Mouse (Mus musculus) layer of hippocampus, adult 8-10 months (tissue): ENCODE data around the gene Hint3. TPM values are rescaled to one million over a fixed set of nuclear protein-coding genes. Genes with fewer than 3 reads are reported as not detected.
"Not testable (repeated sequence)": the region's sequence is repeated elsewhere in the genome, so short reads cannot be mapped to it uniquely, and the experiment has no call there.

Experiments used
- DNase-seq, 2 experiments: peaks; one replicate each; pipeline ENCODE4 v3.0.0; 2022; ENCODE audit warnings: low spot score in 2 of 2
- total RNA-seq, 4 experiments: library from RNA; stranded (reverse); gene quantifications; 2 replicates each; pipeline ENCODE4 v1.2.4; 2022

The Hint3 gene
- total RNA-seq = 10 to 100 TPM; 34.4 to 50.6 (median 43.7) TPM

- DNase-seq = no peak
Observed at GRCm38 (mm10) chr10:30629513-30629912, at the start of gene Hint3. Gene Hint3 (minus strand): TSS chr10:30629632.

DNA sequence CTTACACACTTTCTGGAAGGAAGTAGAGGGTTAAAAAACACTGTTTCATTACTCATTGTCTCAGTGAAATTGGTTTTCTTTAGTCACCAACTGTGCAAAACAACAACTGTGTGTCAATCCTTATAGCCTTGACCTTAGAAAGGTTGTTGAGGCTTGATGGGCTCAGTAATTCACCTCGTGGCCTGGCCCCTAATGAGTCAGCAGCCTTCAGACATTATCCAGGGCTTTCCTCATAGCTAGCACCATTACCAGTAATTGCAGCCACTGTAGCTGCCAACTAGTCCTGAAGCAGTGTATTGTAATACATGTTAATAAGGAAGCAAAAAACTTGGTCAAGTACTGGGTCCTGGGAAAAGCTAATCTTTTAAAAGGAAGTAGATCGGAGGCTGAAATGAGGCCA is 48.6 kb upstream of the Hint3 start:
- DNase-seq = no peak

- no peak for DNase-seq
Observed at GRCm38 (mm10) chr10:30674825-30675224, 45.4 kb upstream of the Hint3 start.

DNA sequence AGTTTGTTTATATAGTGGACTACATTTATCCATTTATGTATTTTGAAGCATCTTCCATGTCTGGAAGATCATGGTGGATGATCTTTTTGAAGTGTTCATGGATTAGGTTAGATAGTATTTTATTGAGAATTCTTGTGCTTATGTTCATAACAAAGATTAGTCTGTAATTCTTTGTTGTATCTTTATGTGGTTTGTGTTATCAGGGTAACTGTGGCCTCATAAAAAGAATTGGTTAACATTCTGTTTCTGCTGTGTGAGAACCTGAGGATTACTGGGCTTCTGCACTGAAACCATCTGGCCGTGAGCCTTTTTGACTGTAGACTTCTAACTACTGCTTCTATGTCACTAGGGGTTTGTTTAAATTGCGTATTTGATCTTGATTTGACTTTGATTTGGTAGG is 37.1 kb upstream of the Hint3 start:
- DNase-seq = no peak

DNA sequence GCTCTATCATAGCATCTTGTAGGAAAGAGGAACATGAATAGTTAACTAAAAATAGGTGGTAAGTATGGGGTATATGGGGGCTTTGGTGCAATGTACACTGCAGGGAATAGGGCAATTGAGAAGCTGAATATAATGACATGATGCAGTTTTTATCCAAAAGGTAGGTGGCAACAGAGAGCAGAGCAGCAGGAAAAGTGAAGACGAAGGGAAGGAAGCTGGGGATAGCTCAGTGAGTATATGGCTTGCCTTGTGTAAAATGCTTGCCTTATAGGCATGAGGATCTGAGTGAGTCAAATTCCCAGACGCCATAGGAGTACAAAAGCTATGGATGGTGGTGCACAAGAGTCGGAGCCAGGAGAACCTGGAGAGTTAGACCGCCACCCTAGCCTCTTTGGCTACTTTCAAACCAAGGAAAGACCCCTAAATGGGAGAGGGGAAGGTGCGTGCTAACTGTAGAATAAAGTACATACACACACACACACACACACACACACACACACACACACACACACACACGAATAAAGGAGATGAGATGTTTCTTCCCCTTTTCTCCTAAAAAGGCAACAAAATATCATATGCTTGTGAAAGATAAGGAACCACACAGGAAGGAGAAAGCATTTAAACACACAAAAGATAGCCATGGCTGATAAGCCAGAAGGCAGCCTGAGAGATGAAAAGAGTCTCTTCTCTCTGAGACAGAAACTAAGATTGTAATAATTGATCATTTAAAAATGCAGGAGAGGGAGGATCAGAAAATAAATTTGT is 31.3 kb upstream of the Hint3 start:
- no peak for DNase-seq

DNA sequence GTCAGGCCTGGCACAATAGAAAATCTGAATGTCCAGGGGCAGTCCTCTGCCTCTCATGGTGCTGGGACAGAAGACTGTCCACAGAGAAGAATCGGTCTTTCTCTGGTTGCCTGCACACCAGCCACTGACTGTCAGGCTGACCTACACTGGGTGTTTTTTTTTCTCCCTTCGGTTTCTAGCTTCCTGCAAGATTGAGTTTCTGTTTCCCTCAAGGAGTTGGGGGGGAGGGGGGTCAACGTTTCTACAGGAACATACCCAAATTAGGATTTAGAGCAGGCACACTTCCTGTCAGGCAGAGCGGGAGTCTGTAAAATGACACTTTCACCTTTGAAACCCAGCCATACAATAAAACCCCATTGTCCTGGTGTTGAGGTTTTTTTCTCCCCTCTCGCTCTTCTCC is 26.2 kb upstream of the Hint3 start:
- no peak for DNase-seq

GRCm38 (mm10) chr10:30647681-30648080 is 18.2 kb upstream of the Hint3 start:
- no peak for DNase-seq

GRCm38 (mm10) chr10:30638216-30638615 is 8.8 kb upstream of the Hint3 start:
- no peak for DNase-seq

- not testable (repeated sequence) for DNase-seq
Observed at GRCm38 (mm10) chr10:30636474-30637154, 7.2 kb upstream of the Hint3 start.

GRCm38 (mm10) chr10:30632718-30633117 is 3.3 kb upstream of the Hint3 start:
- no peak for DNase-seq

GRCm38 (mm10) chr10:30629977-30630376 is 545 bp upstream of the Hint3 start:
- no peak for DNase-seq

DNA sequence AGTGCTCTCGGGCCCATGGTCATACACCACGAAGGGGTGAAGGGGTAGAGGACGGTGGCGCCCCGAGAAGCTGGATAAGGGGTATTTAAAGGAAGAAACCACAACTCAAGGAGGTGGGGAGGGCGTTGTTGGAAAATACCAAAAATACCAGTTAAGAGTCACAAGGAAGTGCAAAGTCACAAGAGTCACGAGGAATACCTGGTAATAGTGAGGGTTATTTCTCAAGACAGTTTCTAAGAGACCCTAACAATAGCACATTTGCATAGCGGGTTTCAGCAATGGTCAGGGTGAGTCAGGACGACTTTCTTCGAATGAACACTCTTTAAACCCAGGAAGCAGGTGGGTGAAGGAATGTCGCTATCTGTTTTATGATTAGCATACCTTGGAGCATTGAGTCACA is 988 bp downstream of the Hint3 start:
- DNase-seq = not testable (repeated sequence)

DNA sequence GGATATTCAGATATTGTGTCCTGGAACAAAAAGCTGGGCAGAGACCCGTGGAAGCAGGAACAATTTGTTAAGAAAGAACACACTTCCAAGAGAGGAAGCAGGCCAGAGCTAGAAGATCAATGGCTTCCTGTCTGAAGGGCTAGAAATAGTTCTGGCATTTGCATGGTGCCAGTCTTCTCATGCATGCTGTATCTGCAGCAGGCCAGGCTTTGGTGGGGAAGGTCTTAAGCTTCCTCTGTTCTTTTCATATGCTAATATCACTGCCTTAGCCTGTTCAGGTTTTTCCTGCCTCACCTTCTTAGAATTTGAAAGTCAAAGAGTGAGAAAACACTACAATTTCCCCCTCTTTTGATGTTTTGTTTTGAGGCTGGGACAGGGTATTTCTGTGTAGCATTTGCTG is 1.9 kb downstream of the Hint3 start:
- DNase-seq = no peak

GRCm38 (mm10) chr10:30624161-30625019 is 5.0 kb downstream of the Hint3 start:
- no peak for DNase-seq

DNA sequence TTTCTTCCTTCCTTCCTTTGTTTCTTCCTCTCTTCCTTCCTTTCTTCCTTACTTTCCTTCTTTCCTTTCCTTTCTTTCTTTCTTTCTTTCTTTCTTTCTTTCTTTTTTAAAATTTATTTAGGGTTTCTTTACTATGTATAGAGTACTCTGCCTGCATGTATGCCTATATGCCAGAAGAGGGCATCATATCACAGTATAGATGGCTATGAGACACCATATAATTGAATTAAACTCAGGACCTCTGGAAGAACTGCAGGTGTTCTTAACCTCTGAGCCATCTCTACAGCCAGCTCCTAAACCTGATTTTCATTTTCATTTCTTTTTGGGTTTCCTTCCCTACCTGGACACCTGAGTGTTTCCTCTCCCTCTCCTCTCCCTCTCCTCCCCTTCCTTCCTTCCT is 6.5 kb downstream of the Hint3 start:
- no peak for DNase-seq

DNA sequence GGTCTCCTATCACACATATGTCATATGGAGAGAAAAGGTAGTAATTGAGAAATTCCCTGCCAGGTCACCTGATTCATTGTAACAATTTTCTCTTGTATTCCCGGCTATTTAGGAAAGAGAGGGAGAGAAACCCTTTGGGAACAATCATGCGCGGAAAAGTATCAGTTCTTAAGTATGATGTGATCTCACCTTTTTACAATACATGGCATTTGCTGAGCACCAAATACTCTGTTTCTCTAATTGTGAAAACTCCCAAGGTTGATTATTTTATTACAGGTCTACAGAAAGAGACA is 10.6 kb downstream of the Hint3 start:
- DNase-seq = no peak

DNA sequence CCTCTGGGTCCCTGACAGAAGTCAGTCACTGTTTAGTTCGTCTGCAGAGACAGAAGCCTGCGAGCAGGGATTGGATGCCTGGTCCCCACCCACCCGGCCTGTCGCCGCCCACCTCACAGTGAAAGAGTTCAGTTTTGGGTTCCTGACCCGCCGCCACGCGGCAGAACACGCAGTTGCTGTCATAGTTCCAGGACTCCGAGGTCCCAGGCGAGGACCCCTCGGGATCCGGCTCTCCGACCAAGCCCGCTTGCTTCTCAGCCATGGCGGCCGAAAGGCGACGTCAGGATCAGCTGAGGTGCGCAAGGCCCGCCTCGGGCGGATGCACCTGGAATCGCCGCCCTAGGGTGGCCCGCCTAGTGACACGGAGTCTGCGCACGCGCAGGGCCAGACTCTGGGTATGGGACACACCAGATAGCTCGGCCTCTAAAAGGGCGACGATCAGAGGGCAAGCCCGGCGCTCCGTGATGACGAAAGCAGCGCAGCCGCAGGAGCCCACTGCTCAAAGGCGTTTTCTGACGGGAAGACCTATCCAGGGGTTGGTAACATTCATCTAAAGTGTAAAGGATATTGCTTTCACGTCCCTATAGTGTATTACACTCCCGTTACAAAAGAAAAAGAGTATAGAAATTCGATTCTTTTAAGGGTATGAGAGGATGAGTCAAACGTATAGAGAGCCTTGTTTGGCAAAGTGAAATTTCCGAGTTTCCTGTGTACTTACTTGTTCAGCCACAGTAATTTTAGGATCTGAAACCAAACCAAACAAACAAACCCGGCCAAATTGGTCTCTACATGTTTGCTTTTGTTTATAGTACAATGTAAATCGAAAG is 11.1 kb downstream of the Hint3 start:
- DNase-seq = peak; percentile 99

DNA sequence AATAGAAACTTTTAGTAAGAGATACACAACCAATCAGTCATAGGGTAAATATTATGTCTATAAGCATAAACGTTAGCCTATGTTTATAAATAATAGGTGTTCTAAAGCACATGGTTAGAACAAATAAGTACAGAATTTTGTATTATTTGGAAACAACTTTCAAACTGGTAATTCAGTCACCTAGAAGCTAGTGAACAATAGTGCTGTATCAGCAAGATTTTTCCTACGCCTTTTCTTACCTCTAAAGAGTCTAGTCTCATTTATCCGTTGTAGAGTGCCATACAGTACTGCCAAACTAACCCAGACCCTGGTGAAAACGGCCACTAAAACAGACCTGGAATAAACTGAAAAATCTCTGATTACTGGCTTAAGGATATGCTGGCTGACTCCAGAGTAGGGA is 16.4 kb downstream of the Hint3 start:
- DNase-seq = no peak

- no peak for DNase-seq
Observed at GRCm38 (mm10) chr10:30609614-30610013, 19.8 kb downstream of the Hint3 start.

DNA sequence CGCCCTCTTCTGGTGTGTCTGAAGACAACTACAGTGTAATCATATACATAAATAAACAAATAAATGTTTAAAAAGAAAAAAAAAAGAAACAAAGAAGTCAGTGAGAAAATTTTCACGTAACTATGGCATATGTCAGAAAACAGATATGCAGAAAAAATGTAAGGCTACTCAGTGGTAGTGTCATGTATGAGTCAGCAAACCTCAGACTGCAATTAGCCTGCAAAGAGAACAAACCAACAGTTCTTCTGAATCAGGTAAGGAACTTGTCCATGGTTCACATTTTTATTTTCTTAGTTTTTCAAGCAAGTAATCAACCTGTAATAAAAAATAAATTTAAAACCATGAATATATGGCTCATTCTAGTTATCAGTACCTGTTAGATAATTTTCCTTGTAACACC is 21.3 kb downstream of the Hint3 start:
- no peak for DNase-seq

GRCm38 (mm10) chr10:30600542-30600966 is 28.9 kb downstream of the Hint3 start, which contains the start of gene Trmt11:
Gene Trmt11 (minus strand): TSS chr10:30600749.
- DNase-seq = peak; percentile 86 to 90
